Mouse (Mus musculus): ENCODE results near the gene Aipl1. TPM values are rescaled to one million over a fixed set of nuclear protein-coding genes. Genes with fewer than 3 reads are reported as not detected.

Aipl1 gene
- polyA plus RNA-seq, 1 experiment, result 0.89 TPM

DNA sequence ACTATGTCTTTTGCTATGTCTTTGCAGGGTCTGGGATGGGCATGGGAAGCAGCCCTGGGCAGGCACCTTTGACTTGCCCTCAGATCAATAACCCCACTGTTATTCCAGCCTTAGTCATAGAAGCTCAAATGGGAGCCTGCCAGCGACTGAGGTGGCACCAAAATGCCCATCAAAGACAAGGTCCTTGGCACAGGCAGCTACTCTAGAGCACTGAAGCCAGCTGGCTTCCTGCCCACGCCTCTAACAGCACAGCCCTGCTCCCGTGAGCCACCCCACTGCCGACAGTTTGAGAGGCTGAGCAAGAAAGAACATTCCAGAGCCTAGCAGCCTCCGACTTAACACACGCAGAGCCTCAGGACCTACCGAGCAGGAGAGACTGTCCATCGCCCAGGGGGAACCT lies 27.8 kb upstream of the Aipl1 start:
- 80% methylated on average over 8 of the region's 8 CpGs for WGBS
- no peaks in the 10 kb centered on the region for H3K36me3 ChIP-seq (ENCODE audit: control insufficient read depth, insufficient read depth, low read length)
- no peak for DNase-seq
- no peak for TF ChIP-seq CTCF (IDR thresholded peaks at IDR 0.05; ENCODE audit: borderline replicate concordance, control insufficient read depth, extremely low read depth, insufficient read depth, low read length, poor library complexity)
- no peak for TF ChIP-seq POLR2A (IDR thresholded peaks at IDR 0.05; ENCODE audit: control insufficient read depth, extremely low read depth, insufficient read depth, low read length, poor library complexity)
- H3K4me3 ChIP-seq (ENCODE audit: control insufficient read depth, insufficient read depth, low read length), result no peak overlapping the region
- H3K4me1 ChIP-seq (replicated peaks; ENCODE audit: control insufficient read depth, insufficient read depth, low read length), result no peaks in the 10 kb centered on the region
- H3K27ac ChIP-seq (ENCODE audit: control insufficient read depth, insufficient read depth, low read length), result no peak overlapping the region
- no peaks in the 10 kb centered on the region for H3K27me3 ChIP-seq (ENCODE audit: control insufficient read depth, insufficient read depth, low read length)

DNA sequence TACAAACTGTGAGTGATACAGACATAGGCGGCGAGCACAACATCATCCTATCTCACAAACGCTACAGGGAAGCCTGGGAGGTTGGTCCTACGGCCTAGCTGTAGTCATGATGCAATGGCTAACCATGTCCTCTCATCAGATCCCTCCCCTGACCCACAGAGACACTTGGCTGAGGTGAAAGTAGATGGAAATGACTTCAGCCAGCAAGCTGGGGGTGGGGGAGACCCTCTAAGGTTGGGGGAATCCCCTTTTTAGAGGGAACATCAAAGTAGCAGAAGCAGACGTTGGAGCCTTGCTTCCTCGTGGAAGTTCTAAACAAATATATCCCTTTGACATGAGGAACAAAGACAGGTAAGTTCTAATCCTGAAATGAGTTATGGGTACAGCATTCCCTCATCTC lies 27.1 kb upstream of the Aipl1 start:
- TF ChIP-seq CTCF (IDR thresholded peaks at IDR 0.05; ENCODE audit: borderline replicate concordance, control insufficient read depth, extremely low read depth, insufficient read depth, low read length, poor library complexity), result no peak
- no peak for TF ChIP-seq POLR2A (IDR thresholded peaks at IDR 0.05; ENCODE audit: control insufficient read depth, extremely low read depth, insufficient read depth, low read length, poor library complexity)
- H3K27ac ChIP-seq (ENCODE audit: control insufficient read depth, insufficient read depth, low read length), result no peak overlapping the region
- no peak overlapping the region for H3K4me3 ChIP-seq (ENCODE audit: control insufficient read depth, insufficient read depth, low read length)
- 83% methylated on average over 6 of the region's 6 CpGs for WGBS
- H3K4me1 ChIP-seq (replicated peaks; ENCODE audit: control insufficient read depth, insufficient read depth, low read length), result no peaks in the 10 kb centered on the region
- H3K36me3 ChIP-seq (ENCODE audit: control insufficient read depth, insufficient read depth, low read length), result no peaks in the 10 kb centered on the region
- DNase-seq, result no peak
- H3K27me3 ChIP-seq (ENCODE audit: control insufficient read depth, insufficient read depth, low read length), result no peaks in the 10 kb centered on the region

DNA sequence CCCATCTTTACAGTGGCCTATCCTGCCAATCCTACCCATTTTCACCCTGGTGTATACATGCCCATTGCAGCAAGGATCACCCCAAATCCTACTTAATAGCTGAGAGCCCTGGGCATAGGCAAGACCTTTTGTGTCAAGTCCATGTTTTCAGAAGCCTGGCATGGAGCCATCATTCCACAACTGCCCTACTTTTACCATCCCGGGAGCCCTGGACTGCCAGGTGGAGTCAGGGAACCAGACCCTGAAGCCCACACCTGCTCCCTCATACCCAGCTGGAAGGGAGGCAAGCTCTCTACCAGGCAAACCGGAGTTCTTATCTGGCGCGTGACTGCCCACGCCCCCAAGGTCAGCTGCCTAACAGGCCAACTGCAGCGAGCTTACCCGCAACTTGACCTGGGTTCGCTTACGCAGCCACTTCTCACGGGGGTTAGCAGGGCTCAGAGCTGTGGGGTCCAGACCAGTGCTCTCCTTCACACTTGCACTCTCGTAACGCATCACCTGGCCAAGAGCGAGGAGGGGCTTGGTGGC lies 23.8 kb upstream of the Aipl1 start:
- Histone ChIP-seq H3K4me1 (replicated peaks; ENCODE audit: control insufficient read depth, insufficient read depth, low read length) (no peaks in the 10 kb centered on the region), H3K4me3 (ENCODE audit: control insufficient read depth, insufficient read depth, low read length) (no peak overlapping the region), H3K27ac (ENCODE audit: control insufficient read depth, insufficient read depth, low read length) (no peak overlapping the region), H3K27me3 (ENCODE audit: control insufficient read depth, insufficient read depth, low read length) (no peaks in the 10 kb centered on the region), H3K36me3 (ENCODE audit: control insufficient read depth, insufficient read depth, low read length) (no peaks in the 10 kb centered on the region)
- 86% methylated on average over 13 of the region's 13 CpGs for WGBS
- no peak for TF ChIP-seq POLR2A (IDR thresholded peaks at IDR 0.05; ENCODE audit: control insufficient read depth, extremely low read depth, insufficient read depth, low read length, poor library complexity)
- TF ChIP-seq CTCF (IDR thresholded peaks at IDR 0.05; ENCODE audit: borderline replicate concordance, control insufficient read depth, extremely low read depth, insufficient read depth, low read length, poor library complexity), result no peak
- DNase-seq, result no peak

DNA sequence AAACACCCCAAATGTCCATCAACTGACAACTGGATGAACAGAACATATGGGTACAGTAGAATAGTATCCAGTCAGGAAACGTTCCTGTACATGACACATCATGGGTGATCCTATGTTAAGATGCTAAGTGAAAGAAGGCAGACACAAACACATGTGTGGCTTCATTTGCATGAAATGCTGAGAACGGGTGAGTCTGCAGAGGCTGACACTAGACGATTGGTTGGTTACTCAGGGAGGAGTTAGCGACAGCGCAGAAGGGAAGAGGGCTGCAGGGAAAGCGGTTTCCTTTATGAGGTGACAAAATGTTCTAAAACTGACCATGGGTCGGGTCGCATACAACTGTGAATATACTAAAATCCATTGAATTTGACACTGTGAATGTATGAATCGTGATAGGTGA lies 23.1 kb upstream of the Aipl1 start:
- TF ChIP-seq POLR2A (IDR thresholded peaks at IDR 0.05; ENCODE audit: control insufficient read depth, extremely low read depth, insufficient read depth, low read length, poor library complexity) (no peak), CTCF (IDR thresholded peaks at IDR 0.05; ENCODE audit: borderline replicate concordance, control insufficient read depth, extremely low read depth, insufficient read depth, low read length, poor library complexity) (no peak)
- H3K4me3 ChIP-seq (ENCODE audit: control insufficient read depth, insufficient read depth, low read length), result no peak overlapping the region
- H3K27me3 ChIP-seq (ENCODE audit: control insufficient read depth, insufficient read depth, low read length), result no peaks in the 10 kb centered on the region
- no peak for DNase-seq
- no peaks in the 10 kb centered on the region for H3K36me3 ChIP-seq (ENCODE audit: control insufficient read depth, insufficient read depth, low read length)
- 69% methylated on average over 9 of the region's 9 CpGs for WGBS
- H3K4me1 ChIP-seq (replicated peaks; ENCODE audit: control insufficient read depth, insufficient read depth, low read length), result no peaks in the 10 kb centered on the region
- H3K27ac ChIP-seq (ENCODE audit: control insufficient read depth, insufficient read depth, low read length), result no peak overlapping the region

DNA sequence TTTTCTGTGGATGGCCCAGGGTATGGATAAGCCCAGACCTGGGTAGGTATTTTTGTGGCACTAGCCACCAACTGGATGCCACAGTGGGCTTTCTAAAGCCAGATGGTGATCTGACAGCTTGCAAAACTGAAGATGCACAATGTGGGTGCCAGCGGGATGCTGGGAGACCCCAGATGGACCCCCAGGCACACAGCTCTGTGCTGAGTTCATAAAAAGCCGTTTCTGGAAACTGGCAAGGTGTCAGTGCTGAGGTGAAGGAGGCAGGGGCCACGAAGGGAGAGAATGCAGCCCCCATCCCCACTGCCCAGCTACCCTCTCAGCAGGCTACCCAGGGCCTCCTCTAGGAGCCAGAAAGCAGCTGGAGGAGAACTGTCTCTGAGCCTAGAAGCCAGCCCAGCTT lies 19.9 kb upstream of the Aipl1 start:
- Histone ChIP-seq H3K36me3 (ENCODE audit: control insufficient read depth, insufficient read depth, low read length) (no peaks in the 10 kb centered on the region), H3K27me3 (ENCODE audit: control insufficient read depth, insufficient read depth, low read length) (no peaks in the 10 kb centered on the region), H3K27ac (ENCODE audit: control insufficient read depth, insufficient read depth, low read length) (no peak overlapping the region), H3K4me3 (ENCODE audit: control insufficient read depth, insufficient read depth, low read length) (no peak overlapping the region), H3K4me1 (replicated peaks; ENCODE audit: control insufficient read depth, insufficient read depth, low read length) (no peaks in the 10 kb centered on the region)
- WGBS, result 68% methylated on average over 3 of the region's 3 CpGs
- no peak for DNase-seq
- TF ChIP-seq POLR2A (IDR thresholded peaks at IDR 0.05; ENCODE audit: control insufficient read depth, extremely low read depth, insufficient read depth, low read length, poor library complexity) (no peak), CTCF (IDR thresholded peaks at IDR 0.05; ENCODE audit: borderline replicate concordance, control insufficient read depth, extremely low read depth, insufficient read depth, low read length, poor library complexity) (no peak)

DNA sequence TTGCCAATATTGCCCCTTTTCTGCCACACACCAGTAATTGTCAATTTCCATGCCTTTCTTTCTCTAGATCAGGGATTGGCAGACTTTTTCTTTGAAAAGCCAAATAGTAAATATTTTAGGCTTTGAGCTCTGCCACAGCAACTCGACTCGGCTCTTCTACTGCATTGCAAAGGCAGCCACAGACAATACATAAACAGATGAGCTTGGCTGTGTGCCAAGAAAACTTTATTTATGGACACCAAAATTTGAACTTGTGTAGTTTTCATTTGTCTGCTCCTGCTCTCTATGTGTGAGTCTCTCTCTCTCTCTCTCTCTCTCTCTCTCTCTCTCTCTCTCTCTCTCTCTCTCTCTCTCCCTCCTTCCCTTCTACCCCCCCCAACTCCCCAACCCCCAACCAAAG lies 17.9 kb upstream of the Aipl1 start:
- 60% methylated on average over 2 of the region's 2 CpGs for WGBS
- Histone ChIP-seq H3K27me3 (ENCODE audit: control insufficient read depth, insufficient read depth, low read length) (peaks cover 4% of the 10 kb centered on the region; the same call in 1 of the 2 replicates), H3K36me3 (ENCODE audit: control insufficient read depth, insufficient read depth, low read length) (no peaks in the 10 kb centered on the region), H3K4me3 (ENCODE audit: control insufficient read depth, insufficient read depth, low read length) (no peak overlapping the region), H3K27ac (ENCODE audit: control insufficient read depth, insufficient read depth, low read length) (no peak overlapping the region), H3K4me1 (replicated peaks; ENCODE audit: control insufficient read depth, insufficient read depth, low read length) (0 out of 2 replicates have a peak, but pooled peaks cover 7% of the 10 kb centered on the region)
- no peak for TF ChIP-seq CTCF (IDR thresholded peaks at IDR 0.05; ENCODE audit: borderline replicate concordance, control insufficient read depth, extremely low read depth, insufficient read depth, low read length, poor library complexity)
- TF ChIP-seq POLR2A (IDR thresholded peaks at IDR 0.05; ENCODE audit: control insufficient read depth, extremely low read depth, insufficient read depth, low read length, poor library complexity), result no peak
- DNase-seq, result no peak

DNA sequence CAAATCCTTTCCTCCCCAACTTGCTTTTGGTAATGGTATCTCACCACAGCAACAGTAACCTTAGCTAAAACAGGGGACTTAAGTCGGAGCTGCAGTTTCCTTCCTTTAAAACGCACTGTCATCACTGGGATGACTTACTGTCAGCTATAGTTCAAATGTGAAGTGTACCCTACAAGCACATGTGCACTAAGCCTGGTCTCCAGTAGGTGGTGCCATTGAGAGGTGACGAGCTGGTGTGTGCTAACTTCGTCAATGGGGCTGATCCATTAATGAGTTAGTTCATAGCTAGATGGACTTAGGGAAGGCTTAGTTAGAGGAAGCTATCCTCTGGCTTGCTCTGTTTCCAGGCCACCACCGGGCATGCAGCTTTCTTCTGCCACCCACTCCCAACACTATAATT lies 15.3 kb upstream of the Aipl1 start:
- 0 out of 2 replicates have a peak, but pooled peaks cover 7% of the 10 kb centered on the region for H3K4me1 ChIP-seq (replicated peaks; ENCODE audit: control insufficient read depth, insufficient read depth, low read length)
- no peak for TF ChIP-seq POLR2A (IDR thresholded peaks at IDR 0.05; ENCODE audit: control insufficient read depth, extremely low read depth, insufficient read depth, low read length, poor library complexity)
- TF ChIP-seq CTCF (IDR thresholded peaks at IDR 0.05; ENCODE audit: borderline replicate concordance, control insufficient read depth, extremely low read depth, insufficient read depth, low read length, poor library complexity), result no peak
- WGBS, result 6% methylated on average over 5 of the region's 5 CpGs
- H3K27me3 ChIP-seq (ENCODE audit: control insufficient read depth, insufficient read depth, low read length), result peaks cover 4% of the 10 kb centered on the region; the same call in 1 of the 2 replicates
- H3K36me3 ChIP-seq (ENCODE audit: control insufficient read depth, insufficient read depth, low read length), result no peaks in the 10 kb centered on the region
- no peak overlapping the region for H3K27ac ChIP-seq (ENCODE audit: control insufficient read depth, insufficient read depth, low read length)
- peak; percentile 72 for DNase-seq
- H3K4me3 ChIP-seq (ENCODE audit: control insufficient read depth, insufficient read depth, low read length), result no peak overlapping the region
